Mouse (Mus musculus): Measurements from ENCODE around the gene Rsph1.

DNA sequence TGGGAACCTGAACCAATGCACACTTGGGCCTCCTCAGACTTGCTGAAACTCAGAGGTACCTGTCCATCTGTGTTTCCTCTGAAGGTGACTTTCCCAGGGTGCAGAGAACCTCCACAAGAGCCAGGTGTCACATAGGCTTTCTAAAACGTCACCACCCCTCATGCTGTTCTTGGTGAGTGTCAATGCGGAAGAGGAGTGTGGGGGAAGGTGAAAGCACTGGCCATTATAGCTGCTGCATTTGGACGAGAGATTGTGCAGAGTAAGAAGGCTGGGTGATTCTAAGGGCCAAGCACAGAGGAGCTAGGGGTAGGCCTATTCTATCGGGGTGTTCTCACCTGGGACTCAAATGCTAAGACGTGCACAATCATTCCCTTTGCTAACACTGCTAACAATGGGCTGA lies 23.2 kb downstream of the Rsph1 start:
- TF ChIP-seq CTCF (IDR thresholded peaks at IDR 0.05; ENCODE audit: insufficient read depth, low read length) (no peak), POLR2A (IDR thresholded peaks at IDR 0.05; ENCODE audit: borderline replicate concordance, extremely low read depth, low read depth, low read length) (no peak)
